Mouse (Mus musculus): ENCODE results near the gene Slk.
"Not testable (repeated sequence)": the region's sequence is repeated elsewhere in the genome, so short reads cannot be mapped to it uniquely, and the experiment has no call there.

Slk gene

DNA sequence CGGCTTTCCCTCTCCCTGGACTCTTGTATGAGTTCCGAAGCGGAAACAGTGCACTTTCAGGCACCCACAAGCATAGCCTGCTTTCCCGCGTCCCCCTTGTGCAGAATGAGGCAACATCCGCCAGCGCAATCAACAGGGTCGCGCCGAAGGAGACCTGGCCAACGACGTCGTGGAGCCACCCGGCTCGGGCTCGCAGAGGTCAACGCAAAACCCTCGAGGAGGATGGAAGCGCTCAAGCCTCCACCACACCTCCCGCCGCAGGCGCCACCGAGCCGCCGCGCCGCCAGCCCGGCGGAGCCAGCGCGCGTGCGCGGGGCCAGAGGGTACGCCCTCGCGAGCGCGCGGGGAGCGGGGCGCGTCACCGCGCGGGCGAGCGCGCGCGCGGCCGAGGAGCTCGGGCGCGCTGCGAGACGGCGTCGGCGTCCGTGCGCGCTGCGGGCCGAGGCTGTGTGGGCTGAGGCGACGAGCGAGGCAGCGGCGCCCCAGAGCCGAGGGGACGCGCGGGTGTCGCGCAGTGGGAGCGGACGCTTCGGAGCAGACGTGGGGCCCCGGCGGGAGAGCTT, at the start of gene Slk:
Gene Slk (plus strand): TSS at position 454 of the 563 bp plus-strand sequence.
- DNase-seq: peak; percentile 88

DNA sequence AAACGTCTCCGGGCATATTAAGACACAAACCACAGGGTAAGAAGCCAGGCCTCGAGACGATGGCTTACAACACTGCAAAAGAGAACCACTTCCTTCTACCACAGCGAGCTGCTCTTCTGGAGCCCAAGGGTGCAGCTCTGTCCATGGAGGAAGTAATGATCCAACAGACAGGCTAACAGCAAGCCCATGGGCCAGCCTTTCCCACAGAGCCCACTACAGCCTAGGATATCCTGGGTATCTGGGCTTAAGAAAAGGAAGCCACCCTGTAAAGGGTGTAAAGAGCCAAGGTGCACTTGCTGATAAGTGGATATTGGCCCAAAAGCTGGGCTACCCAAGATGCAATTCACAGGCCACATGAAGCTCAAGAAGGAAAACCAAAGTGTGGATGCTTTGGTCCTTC, 48.2 kb upstream of the Slk start:
- no peak for DNase-seq

DNA sequence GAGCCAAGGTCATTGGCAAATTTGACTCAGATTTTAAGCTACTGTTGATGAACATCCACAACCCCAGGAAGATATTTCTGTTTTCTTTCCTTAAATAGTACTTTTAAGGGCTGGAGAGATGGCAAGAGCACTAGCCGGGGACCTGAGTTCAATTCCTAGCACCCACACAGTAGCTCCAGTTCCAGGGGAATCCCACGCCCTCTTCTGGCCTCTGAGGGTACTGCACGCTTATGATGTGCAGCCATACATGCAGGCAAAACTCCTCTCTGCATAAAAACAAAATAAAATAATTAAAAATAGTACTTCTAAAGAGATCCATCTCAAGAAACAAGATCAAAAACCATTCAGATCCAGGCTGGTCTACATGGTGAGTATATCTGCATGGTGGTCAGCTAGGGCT, 47.0 kb upstream of the Slk start:
- no peak for DNase-seq

DNA sequence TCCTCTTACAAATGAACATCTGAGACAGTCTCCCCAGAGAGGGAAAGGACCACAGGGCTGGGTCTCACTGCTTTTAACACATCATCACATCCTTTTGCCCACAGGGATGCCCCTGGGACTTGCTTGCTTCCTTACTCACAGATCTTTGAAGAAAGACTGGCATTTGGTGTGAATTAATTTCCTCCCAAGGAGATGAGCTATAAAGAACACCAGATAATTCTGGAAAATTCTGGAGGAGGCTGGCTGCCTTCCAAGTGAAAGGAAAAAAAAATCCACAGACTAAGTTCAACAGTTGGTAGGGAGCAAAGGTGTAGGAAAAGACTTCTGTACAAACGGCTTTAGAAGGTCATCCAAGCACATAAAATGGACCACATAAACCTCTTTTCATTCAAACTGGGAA, 45.3 kb upstream of the Slk start:
- DNase-seq: no peak

DNA sequence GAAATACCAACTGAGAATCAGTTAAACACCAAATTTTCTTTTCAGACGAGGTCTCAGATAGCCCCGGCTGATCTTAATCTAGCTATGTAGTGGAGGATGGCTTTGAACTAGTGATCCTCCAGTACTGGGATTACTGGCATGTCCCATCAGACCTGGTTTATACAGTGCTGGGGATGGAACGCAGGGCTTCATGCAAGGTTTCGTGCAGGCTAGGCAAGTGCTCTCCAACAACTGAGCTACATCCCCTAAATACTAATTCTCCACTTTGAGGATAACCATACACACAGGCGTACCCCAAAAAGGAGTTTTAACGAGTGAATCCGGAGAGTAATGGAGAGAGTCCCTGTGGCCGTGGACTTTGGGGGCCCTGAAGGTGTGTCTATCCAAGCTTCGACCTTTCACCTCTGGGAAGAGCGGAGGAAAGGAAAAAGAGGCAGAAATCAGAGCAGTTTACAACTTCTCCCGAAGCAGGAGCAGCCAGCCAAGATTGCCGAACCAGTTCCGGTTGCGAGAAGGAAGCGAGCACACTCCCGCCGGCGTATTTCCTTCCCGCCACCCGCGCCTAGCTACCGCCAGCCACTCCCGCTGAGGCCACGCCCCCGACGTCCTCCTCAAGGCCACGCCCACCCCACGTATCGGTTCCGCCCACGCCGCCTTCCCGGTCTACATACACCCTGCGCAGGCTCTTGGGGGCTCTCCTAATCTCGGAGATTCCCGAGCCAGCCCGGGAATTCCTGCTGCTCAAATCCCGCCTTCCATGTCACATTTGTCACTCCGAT, 42.8 kb upstream of the Slk start:
- peak; percentile 95 for DNase-seq

DNA sequence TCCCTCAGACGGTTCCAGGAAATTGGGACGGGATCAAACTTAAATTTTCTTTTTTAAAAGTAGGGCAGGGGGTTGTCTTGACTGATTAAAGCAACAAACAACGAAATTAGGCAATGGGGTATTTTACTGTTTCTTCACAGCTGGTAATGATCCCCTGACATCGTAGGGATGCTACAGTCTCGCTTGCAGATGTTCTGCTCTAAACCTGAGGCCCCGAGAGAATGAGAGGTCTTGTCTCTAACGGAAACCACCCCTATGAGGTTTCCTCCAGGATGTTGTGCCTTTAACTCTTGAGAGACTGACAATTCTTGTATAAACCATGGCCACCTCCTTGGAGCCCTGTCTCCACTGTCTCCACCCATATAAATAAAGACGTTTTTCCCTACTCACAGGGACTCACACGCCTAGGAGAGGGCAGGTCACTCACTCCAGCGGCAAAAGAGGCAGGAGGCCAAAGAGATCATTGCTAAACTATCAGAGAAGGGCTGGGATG, 42.1 kb upstream of the Slk start, which contains the start of gene Stn1:
Gene Stn1 (minus strand): TSS at position 208 of the 493 bp plus-strand sequence.
- DNase-seq: no peak

DNA sequence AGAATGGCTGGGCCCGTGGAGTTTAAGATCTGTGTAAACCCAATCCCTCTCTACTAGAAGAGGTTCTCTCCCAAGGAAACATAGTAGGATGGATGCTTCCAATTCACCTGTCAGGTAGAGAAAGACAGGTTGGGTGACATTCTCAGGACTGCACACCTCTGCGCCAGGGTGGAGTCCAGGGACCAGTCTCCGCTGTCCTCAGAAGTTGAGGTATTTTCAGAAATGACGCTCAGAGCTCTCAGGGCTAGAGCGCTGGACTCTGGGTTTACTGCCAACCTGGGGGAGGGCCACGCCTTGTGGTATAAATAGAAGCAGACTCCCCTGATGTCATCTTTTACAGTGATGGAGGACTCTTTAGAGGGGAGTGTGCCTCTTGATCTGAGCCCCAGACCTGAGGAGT, 41.6 kb upstream of the Slk start:
- DNase-seq: peak; percentile 24

DNA sequence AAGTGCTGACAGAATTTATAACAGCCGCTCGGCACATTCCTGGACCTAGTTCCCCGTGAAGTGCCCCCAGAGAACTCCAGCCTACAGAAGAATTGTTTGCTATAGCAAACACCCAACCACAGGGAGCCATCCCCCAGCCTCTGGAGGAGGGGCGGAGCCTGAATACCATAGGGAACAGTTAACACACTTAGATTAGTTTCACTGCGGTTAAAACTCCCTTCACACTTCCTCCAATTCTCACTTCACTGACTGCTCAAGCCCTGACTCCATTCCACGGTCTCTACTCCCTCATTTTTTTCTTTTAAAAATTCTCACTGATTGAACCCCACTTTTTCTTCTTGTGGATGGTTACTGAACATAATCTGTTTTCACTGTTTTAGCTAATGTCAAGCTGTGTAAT, 40.7 kb upstream of the Slk start:
- no peak for DNase-seq

DNA sequence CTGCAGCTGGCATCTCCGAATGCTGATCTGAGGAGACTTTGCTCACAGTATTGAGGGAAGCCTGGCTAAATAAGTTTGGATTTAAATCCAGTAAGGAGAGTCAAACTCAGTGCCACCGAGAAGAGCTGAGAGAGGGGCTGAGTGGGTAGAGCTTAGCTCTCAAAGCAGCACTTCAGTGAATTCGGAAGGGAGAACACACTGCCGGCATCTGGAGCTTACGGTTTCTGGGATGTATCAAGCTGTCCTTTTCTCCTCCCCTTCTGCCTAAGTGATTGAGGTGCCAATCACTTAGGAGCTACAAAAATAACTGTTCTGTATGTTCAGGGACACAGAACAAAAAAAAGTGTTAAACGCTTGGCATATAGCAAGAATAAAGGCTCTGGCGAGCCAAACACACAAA, 37.0 kb upstream of the Slk start:
- DNase-seq: no peak

DNA sequence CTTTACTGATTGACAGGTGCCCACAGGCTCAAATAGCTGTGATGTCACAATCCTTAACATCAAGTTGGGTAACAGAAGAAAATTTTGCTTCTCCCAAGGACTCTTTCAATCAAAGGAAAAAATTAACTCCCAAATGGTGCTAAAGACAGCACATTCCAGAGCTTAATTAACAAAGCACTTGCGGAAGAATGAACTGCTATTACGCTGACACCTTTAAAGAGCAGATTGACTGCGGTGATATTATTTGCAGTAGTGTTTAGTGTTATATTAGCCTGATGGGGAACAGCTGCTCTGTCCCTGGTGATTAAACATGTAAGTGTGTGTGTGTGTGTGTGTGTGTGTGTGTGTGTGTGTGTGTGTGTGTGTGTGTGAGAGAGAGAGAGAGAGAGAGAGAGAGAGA, 34.4 kb upstream of the Slk start:
- DNase-seq: no peak

DNA sequence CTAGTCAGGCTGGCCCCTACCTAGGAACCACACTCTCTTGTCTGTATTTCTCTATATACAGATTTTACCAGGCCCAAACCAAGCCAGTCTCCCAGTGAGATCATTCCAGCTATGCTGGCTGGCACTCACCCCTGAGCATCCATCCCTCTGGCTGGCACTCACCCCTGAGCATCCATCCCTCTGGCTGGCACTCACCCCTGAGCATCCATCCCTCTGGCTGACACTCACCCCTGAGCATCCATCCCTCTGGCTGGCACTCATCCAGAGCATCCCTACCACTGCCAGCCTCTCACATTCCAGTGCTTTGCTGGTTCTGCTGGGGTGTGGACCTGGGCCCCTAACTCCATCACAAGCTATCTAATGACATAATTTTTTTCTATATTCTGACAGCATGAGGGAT, 34.0 kb upstream of the Slk start:
- no peak for DNase-seq

DNA sequence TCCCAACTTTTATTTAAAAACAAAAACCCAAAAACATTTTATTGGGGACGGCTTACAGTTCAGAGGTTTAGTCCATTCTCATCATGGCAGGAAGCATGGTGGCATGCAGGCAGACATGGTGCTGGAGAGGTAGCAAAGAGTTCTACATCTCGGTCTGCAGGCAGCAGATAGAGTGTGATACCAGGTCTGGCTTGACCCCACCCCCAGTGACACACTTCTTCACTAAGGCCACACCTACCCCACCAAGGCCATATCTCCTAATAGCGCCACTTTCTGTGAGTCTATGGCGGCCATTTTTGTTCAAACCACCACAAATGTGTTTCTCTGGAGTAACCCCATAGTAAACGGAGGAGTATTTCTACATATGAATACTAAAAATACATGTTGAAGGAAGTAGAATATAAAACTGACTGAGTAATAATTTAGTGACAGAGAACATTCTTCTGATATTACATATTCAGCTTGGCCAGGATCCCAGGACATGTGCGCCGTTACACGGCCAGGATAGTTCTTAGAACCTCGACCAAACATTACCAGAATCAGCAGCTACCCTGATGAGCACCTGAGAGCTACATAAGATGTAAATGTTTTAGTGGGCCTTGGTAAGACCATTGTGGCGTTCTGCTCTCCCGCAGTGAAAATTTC, 30.9 kb upstream of the Slk start:
- no peak for DNase-seq

DNA sequence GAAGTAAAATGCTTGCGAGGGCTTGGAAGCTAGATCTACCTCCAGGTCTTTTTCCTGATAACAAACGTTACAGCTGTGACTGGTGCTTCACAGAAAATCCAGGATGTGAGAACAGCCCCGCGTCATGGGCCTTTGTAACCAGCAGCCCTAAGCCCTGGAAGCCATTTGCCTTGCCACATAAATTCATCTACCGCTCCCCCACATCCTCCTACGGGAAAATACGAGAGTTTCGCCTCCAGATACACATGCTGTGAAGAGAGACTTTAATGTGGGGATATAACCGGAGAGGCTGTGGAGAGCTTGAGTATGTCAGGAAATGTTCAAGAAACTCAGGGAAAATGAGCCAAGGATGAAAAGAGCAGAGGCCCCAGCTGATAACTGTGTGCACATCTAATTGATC, 30.3 kb upstream of the Slk start:
- no peak for DNase-seq

DNA sequence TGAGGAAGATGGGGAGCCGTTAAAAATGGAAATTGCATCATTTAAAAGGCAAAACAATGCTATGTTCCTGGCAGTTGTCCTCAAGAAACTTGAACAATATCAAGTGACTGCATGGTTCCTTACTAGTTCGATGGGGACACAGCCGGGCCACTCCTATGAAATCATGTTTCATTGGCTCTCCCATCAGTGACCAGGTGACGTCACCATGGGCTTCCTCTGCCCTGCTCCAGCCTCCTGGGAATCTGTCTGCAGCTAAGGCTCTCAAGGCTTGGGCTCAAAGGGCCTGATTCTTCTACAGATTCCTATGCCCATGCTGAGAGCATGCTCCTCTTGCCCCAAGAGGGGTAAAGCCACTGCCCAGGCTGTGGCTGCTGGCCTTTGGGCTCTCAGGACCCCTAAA, 29.9 kb upstream of the Slk start:
- DNase-seq: no peak

DNA sequence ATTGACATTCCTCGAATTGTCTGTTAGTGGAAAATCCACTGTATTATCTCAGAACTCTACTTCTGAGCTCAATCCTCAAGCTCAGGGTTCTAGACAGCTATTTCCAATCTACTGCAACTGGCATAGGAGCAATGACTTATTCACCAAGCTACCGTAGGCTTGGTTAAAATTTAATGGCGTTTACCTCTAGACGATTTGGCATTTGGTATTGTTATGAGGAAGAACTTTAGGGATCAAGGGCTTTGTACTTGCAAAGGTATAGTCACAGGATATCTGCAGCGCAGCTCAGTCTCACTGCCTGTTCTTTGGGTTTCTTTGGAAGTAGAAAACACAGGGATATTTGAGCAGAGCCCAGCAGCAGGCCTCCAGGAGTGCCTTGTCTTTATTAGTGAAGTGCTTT, 20.3 kb upstream of the Slk start:
- no peak for DNase-seq

DNA sequence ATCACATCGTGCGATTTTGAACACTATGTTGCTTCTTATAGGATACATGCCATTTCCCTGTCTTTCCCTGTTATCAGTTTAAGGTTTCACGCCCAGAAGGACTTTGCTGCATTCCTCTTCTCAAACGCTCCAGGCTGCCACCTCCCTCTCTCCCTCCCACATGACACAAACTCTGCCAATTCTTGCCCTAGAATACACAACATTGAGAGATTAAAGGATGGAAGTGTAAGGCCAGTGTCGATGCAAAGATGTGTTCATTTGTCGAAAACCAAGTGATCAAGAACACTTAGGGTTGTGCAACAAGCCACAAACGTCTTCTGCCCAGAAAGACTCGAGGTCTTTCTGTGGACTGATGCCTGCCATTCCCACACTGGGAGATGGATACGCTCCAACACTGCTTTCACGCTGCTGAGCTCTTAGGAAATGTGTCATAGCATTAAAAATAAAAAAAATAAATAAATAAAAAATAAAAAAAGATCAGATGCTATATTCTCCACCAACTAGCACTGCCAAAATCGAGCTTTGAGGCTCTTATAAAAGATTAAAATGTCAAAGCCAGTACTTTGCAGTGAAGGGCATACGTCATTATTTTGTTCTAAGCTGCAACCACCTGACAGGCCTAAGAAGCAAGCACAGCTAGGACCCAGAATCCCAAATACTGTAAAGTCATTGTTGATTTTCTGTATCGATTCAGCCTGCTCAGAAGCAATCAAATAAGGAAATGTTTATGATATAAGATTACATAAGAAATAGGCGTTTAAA, 19.5 kb upstream of the Slk start:
- no peak for DNase-seq

DNA sequence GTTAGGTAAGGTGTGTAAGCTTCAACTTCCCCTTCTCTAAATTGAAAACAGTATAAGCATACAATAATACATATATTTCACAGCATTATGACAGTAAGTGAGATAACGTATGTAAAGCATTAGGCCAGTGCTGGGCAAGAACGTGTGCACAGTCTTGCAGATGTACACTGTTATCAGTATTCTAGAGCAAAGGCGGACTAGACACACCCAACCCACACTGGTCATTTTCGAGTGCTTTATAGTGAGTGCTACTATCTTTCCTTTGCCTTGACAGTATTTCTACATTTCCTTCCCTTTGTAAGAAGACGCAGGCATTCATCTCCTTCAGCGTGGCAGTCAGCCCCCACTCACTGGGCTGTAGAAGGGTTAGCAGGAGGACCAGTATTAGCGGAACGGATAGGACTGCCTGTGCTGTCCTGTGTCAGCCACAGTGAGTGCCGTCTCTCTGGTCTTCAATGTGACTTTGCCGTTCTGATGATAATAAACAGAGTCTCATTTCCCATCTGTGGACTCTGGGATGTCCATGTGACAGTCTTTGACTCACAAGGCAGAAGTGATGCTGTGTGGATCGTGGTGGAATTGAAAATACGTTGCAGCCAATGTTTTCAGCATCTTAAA, 18.8 kb upstream of the Slk start:
- DNase-seq: no peak

DNA sequence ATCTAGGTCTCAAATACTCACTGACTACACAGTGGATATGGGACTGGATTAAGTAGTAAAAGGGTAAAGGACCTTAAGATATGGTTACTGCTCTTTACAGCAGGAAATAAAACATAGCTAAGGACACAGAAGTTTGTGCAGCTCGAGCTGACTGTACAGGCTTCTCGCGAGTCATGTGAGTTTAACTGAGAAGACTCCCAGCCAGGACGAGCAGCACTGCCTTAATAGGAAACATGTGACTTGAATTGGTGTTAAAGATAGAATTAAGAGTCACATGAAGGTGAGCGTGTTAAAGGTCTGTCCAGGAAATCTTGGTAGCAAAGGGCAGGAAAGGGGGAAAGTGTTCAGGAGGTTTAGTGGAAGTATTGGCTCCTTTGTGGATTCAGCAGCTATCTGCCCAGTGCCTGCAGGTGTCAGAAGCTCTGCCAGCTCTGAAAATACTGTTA, 17.5 kb upstream of the Slk start:
- no peak for DNase-seq

DNA sequence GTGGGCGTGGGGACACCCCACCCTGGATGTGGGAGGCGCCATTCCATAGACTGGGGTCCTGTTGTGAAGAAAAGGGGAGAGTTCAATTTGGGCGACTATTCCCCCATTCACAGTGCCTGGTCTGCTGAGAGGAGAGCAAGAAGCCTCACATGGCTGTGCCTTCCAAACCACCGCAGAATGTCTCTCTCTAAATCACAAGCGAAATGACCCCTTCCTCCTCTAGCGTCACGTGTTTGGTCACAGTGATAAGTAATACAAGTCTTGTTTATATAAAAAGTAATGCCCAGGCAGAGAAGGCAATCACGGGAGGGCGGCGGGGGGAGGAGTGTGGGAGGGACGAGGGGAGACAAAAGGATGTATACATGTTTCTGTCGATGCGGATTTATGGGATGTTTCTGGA, 15.8 kb upstream of the Slk start:
- no peak for DNase-seq

DNA sequence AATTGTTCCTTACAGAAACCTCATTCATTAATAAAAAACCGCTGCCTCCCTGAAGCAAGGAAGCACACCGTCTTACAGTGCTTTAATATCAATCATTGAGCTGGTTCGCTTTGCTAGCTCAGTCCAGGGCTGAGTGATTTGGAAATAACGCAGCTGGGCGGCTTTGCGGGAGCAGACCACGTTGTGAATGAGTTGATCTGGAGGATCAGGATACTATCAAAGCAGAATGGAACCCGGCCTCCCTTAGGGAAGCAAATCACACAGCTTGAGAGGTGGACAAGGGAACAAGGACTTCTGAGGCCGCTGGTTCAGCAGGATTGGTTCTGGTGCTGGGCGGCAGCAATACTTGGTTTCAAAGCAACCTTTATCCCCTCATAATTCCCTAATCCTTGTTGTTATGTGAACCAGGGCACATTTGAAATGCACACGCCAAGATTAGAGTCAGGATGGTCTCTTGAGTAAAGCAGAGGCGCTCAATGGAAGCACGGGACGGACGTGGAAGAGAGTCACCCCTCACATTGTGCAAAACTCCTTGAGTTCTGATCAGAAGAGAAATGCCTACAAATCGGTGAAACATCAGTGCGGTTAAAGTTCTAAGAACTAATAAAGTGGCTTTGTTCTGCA, 14.3 kb upstream of the Slk start:
- DNase-seq: no peak

DNA sequence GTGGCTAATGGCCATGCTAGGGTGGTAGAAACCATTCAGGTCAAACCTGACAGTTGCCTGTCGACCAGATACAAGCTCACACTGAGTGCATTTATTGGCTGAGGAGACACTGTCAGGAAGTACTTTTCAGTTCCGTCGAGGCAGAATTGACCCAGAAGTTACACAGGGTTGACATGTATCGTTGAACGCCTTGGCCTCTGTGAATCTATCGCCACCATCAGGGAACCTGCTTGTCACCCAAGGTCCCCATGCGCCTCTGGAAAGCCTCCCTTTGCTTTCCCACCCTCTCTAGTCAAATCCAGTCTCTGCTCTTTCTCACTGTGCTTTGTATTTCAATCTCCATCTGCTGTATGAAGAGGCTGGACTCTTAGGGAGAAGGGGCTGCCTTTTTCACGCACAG, 13.5 kb upstream of the Slk start:
- no peak for DNase-seq

DNA sequence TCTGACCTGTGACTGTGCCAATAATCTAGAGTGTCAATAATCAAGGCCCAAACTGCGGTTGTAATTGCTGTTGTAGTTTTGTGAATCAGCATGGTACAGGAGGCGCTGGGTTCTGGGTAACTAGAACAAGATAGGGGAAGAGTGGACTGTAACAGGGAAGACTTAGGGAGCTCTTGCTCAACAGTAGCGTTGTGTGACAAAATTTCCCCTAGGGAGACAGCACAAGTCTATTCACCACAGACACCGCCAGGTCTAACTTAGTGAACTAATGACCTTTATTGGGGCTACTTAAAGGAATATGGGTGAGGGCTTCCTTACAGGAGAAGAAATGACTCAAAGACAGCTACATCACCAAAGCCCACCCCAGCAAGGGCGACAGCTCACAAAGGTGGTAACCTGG, 9.4 kb upstream of the Slk start:
- DNase-seq: no peak

DNA sequence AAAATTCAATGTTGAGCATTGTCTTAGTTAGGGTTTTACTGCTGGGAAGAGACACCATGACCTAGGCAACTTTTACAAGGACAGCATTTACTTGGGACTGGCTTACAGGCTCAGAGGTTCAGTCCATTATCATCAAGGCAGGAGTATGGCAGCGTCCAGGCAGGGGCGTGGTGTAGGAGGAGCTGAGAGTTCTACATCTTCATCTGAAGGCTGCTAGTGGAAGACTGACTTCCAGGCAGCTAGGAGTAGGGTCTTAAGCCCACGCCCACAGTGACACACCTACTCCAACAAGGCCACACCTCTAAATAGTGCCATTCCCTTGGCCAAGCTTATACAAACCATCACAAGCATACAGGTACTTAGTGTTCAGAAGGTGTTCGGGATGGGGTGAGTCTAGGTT, 7.5 kb upstream of the Slk start:
- DNase-seq: not testable (repeated sequence)

All from cerebellum, adult 11-12 months (tissue).